Mouse (Mus musculus) kidney, embryonic 16.5 days (tissue): ENCODE measurements around the gene Gm49486. TPM values are rescaled to one million over a fixed set of nuclear protein-coding genes. Genes with fewer than 3 reads are reported as not detected.

Experiments
- ATAC-seq: fragments of 200-750 bp; cut with Nextera tagmentation; 2 replicates; pipeline ENCODE4 v1.8.0; 2017; ENCODE audit warnings: moderate TSS enrichment; ENCODE audit not compliant: low FRiP score, low TSS enrichment
- H3K27ac ChIP-seq: fragments of 300-500 bp; sonication (generic); 2 replicates; pipeline ENCODE4 v1.5.1; 2014; ENCODE audit warnings: low read length
- H3K27me3 ChIP-seq: fragments of 300-500 bp; sonication (generic); 2 replicates; pipeline ENCODE4 v1.6.1; 2014; ENCODE audit warnings: low read length, control low read depth, mixed read lengths; ENCODE audit not compliant: insufficient read depth
- H3K36me3 ChIP-seq: fragments of 300-500 bp; sonication (generic); 2 replicates; pipeline ENCODE4 v1.6.1; 2014; ENCODE audit warnings: low read length, control low read depth, mixed read lengths; ENCODE audit not compliant: insufficient read depth
- H3K4me1 ChIP-seq: fragments of 300-500 bp; sonication (generic); 2 replicates; pipeline ENCODE4 v1.6.1; 2014; ENCODE audit warnings: low read length, control low read depth, mixed read lengths; ENCODE audit not compliant: insufficient read depth
- H3K4me2 ChIP-seq: fragments of 300-500 bp; sonication (generic); replicated peaks from 2 replicates; pipeline ENCODE4 v1.6.1; 2014; ENCODE audit warnings: low read depth, low read length
- H3K4me3 ChIP-seq: fragments of 300-500 bp; sonication (generic); 2 replicates; pipeline ENCODE4 v1.5.1; 2014; ENCODE audit warnings: mild to moderate bottlenecking, low read length
- H3K9ac ChIP-seq: fragments of 300-500 bp; sonication (generic); replicated peaks from 2 replicates; pipeline ENCODE4 v1.6.1; 2014; ENCODE audit warnings: low read length
- H3K9me3 ChIP-seq: fragments of 300-500 bp; sonication (generic); 2 replicates; pipeline ENCODE4 v1.6.1; 2016; ENCODE audit warnings: low read length, control low read depth
- WGBS: fragments of 180-500 bp; shearing (Covaris S2); extraction: QIAGEN DNeasy Blood & Tissue Kit; methylation state at CpG from one replicate; pipeline ENCODE4 v1.1.7; 2014; 5-methylcytosine and 5-hydroxymethylcytosine counted together
- polyA plus RNA-seq: library from polyadenylated mRNA; unstranded; fragments of >200 nt; fragmentation: Nextera tagmentation; extraction: Ambion mirVana; gene quantifications from 2 replicates; pipeline ENCODE4 v1.2.1, GENCODE M21; 2015

Gm49486 gene
- polyA plus RNA-seq, 1 experiment from 2014 or later, result 0.55 TPM

- peaks cover 4% of the 10 kb centered on the region; the same call in 1 of the 2 replicates for H3K9me3 ChIP-seq
- WGBS, result 19% methylated on average over 6 of the region's 6 CpGs
- H3K27me3 ChIP-seq, result no peaks in the 10 kb centered on the region
- no peak overlapping the region for H3K27ac ChIP-seq
- H3K4me1 ChIP-seq, result no peaks in the 10 kb centered on the region; the same call in 1 of the 2 replicates
- H3K36me3 ChIP-seq, result no peaks in the 10 kb centered on the region
- no peak overlapping the region for H3K4me3 ChIP-seq
- H3K9ac ChIP-seq, result no peak overlapping the region
- no peak for ATAC-seq
- H3K4me2 ChIP-seq, result no peak overlapping the region
These were observed 51.0 kb downstream of the Gm49486 start for GRCm38 (mm10) chr15:79280209-79280608.

DNA sequence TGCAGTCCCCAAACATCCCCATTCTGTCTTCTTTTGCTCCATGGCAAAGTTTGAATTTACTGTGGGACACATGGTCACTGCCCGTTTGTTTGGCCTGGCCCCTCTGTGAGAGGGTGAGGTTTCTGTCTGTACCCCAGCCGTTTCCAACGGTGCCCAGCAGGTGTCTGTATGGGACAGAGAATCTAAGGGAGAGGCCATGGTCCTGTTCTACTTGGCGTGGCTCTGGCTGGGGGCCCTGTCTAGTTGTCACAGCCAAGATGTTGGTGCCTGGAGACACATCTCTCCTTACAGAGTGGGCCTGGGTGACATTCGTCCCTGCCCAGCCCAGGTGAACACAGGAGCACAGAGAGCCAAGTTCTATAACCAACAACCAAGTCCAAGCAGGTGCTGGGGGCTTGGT lies 51.7 kb downstream of the Gm49486 start:
- no peak overlapping the region for H3K27ac ChIP-seq
- no peak for ATAC-seq
- H3K4me2 ChIP-seq, result no peak overlapping the region
- peaks cover 4% of the 10 kb centered on the region; the same call in 1 of the 2 replicates for H3K9me3 ChIP-seq
- H3K27me3 ChIP-seq, result no peaks in the 10 kb centered on the region
- WGBS, result 63% methylated on average over 5 of the region's 5 CpGs
- H3K9ac ChIP-seq, result no peak overlapping the region
- H3K36me3 ChIP-seq, result no peaks in the 10 kb centered on the region
- H3K4me1 ChIP-seq, result peaks cover 4% of the 10 kb centered on the region; the same call in 1 of the 2 replicates
- H3K4me3 ChIP-seq, result no peak overlapping the region

DNA sequence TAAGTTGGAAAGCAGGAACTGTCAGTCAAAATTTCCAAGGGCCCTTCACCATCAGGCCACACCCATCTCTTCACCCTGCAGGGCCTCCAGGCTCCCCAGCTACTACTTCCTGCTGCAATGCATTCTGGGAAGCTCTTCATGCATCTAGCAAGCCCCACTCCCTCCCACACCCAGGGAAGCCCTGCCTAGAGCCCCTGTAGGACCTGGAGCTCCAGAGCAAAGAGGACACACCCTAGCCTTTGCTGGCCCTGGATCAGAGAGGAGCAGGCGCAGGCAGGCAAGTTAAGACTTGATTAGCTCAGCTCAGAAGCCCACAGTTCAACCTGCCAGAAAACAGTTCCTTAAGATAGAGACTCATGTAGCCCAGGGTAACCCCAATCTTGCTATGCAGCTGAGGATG lies 52.2 kb downstream of the Gm49486 start:
- ATAC-seq, result no peak
- Histone ChIP-seq H3K4me3 (no peak overlapping the region), H3K27ac (no peak overlapping the region), H3K4me1 (peaks cover 5% of the 10 kb centered on the region; the same call in 1 of the 2 replicates), H3K9me3 (peaks cover 4% of the 10 kb centered on the region; the same call in 1 of the 2 replicates), H3K9ac (no peak overlapping the region), H3K27me3 (no peaks in the 10 kb centered on the region), H3K4me2 (no peak overlapping the region), H3K36me3 (no peaks in the 10 kb centered on the region; the same call in 1 of the 2 replicates)
- WGBS, result 75% methylated on average over 1 of the region's 1 CpGs

DNA sequence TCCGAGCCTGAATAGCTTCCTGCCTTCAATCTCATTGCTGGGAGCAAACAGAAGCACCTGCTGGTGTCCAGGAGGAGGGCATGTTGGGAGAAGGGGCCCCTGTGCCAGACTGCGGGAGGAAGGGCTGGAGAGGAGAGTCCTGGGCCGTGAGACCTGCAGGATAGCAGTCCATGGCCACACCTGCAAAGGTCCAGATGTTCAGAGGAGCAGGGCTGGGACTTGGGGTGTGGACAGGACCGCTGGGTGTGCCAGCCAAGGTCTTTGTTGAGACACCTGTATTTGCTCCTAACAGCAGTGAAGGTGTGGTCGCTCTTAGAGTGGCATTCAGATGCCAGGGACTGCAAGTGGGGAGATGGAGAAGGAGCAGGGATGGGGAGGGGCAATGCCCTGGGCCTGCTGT lies 53.2 kb downstream of the Gm49486 start:
- no peak overlapping the region for H3K27ac ChIP-seq

DNA sequence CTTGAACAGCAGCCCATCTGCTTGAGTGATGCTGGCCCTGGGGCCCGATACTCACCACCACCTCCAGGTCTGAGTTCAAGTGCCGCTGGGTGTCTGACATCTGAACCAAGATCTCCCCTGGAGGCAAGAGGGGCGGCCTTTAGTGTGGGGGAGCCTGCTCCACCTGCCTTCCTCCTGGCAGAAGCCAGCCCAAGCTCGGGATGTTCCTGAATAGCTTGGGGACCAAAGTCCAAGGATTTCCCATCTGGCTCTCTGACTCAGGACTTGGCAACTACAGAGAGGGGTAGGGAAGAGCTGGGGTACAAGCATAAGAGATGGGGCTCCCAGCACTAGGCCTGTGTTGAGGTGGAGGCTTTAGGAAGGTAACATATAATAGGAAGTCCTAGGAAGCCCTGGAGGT lies 54.2 kb downstream of the Gm49486 start:
- WGBS, result 80% methylated on average over 4 of the region's 4 CpGs
- Histone ChIP-seq H3K9ac (no peak overlapping the region), H3K27ac (no peak overlapping the region), H3K4me1 (peaks cover 5% of the 10 kb centered on the region; the same call in 1 of the 2 replicates), H3K36me3 (no peaks in the 10 kb centered on the region; the same call in none of the 2 replicates), H3K27me3 (no peaks in the 10 kb centered on the region), H3K4me3 (no peak overlapping the region), H3K9me3 (no peaks in the 10 kb centered on the region), H3K4me2 (no peak overlapping the region)
- no peak for ATAC-seq

More for the DNA sequence above, 53.2 kb downstream of the Gm49486 start:
- no peak overlapping the region for H3K9ac ChIP-seq
- H3K27me3 ChIP-seq, result no peaks in the 10 kb centered on the region
- no peak for ATAC-seq
- H3K36me3 ChIP-seq, result no peaks in the 10 kb centered on the region; the same call in none of the 2 replicates
- H3K4me2 ChIP-seq, result no peak overlapping the region
- no peaks in the 10 kb centered on the region for H3K9me3 ChIP-seq
- H3K4me3 ChIP-seq, result no peak overlapping the region
- WGBS, result 74% methylated on average over 5 of the region's 5 CpGs
- H3K4me1 ChIP-seq, result peaks cover 5% of the 10 kb centered on the region; the same call in 1 of the 2 replicates

DNA sequence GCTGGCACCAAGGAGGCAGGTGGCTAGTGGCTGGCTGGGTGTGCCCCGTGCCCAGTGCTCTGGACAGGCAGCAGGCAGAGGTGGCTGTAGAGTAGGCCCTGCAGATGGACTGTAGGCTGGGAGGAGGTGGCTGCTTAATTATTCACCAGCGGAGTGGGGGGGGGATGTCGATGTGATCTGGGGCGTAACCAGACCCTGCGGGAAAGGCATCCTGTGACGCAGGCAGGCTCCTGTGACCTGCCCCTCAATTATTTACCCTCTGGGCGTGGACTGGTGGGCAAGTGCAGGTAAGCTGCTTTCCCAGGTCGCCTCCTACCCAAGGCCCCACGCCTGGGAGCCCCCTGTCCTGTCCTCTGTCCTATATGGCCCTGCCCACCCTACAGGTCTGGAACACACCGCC lies 56.2 kb downstream of the Gm49486 start, which contains the start of gene Baiap2l2:
Baiap2l2 (minus strand) TSS at position 139 of the 400 bp plus-strand sequence.
- peak within 1 kb of the TSS; percentile 39 for H3K4me2 ChIP-seq
- peak within 1 kb of the TSS; percentile 51 for H3K9ac ChIP-seq

DNA sequence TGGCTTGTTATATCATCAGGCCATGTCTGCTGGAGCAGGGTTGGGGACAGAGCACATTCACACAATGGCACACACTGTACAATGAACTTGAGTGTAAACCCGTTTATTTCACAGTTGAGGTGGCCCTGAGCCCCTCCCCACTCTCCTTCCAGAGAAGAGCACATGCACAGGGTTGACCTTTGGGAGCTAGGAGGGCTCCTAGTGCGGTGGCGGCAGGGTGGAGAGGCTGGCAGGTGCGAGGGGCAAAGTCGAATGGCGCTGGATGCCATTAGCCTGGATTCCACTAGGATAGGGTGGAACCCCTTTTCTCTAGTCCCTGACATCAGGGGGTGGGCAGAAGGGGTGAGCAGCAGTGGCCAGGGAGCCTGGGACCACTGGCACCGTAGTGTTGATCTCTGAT lies 57.0 kb downstream of the Gm49486 start:
- H3K9ac ChIP-seq, result no peak overlapping the region; the same call in 1 of the 2 replicates
- no peaks in the 10 kb centered on the region for H3K27me3 ChIP-seq
- peak; percentile 21; the same call in 1 of the 2 replicates for ATAC-seq
- H3K4me2 ChIP-seq, result no peak overlapping the region
- H3K27ac ChIP-seq, result peak overlapping the region; percentile 77
- H3K4me3 ChIP-seq, result no peak overlapping the region
- no peaks in the 10 kb centered on the region; the same call in none of the 2 replicates for H3K36me3 ChIP-seq
- 77% methylated on average over 7 of the region's 7 CpGs for WGBS
- no peaks in the 10 kb centered on the region for H3K9me3 ChIP-seq
- H3K4me1 ChIP-seq, result peaks cover 5% of the 10 kb centered on the region; the same call in 1 of the 2 replicates

More for the DNA sequence above, 56.2 kb downstream of the Gm49486 start, which contains the start of gene Baiap2l2:
- Histone ChIP-seq H3K27me3 (no peaks in the 10 kb centered on the region), H3K27ac (peak within 1 kb of the TSS; percentile 87), H3K4me3 (peak within 1 kb of the TSS; percentile 22), H3K36me3 (no peaks in the 10 kb centered on the region; the same call in none of the 2 replicates), H3K9me3 (no peaks in the 10 kb centered on the region), H3K4me1 (peaks cover 5% of the 10 kb centered on the region; the same call in 1 of the 2 replicates)
- WGBS, result 39% methylated on average over 10 of the region's 10 CpGs
- ATAC-seq, result peak; percentile 82

GRCm38 (mm10) chr15:79287091-79287490 lies 57.9 kb downstream of the Gm49486 start:
- no peaks in the 10 kb centered on the region; the same call in none of the 2 replicates for H3K36me3 ChIP-seq
- no peaks in the 10 kb centered on the region for H3K27me3 ChIP-seq
- no peak overlapping the region for H3K4me2 ChIP-seq
- 93% methylated on average over 7 of the region's 7 CpGs for WGBS
- no peak overlapping the region for H3K4me3 ChIP-seq
- H3K27ac ChIP-seq, result peak overlapping the region; percentile 77
- peak; percentile 62; the same call in 1 of the 2 replicates for ATAC-seq
- H3K4me1 ChIP-seq, result peaks cover 5% of the 10 kb centered on the region; the same call in 1 of the 2 replicates
- no peak overlapping the region for H3K9ac ChIP-seq
- H3K9me3 ChIP-seq, result no peaks in the 10 kb centered on the region

- Histone ChIP-seq H3K4me3 (no peak overlapping the region), H3K4me1 (peaks cover 5% of the 10 kb centered on the region; the same call in 1 of the 2 replicates), H3K9ac (no peak overlapping the region), H3K27ac (no peak overlapping the region), H3K4me2 (no peak overlapping the region), H3K36me3 (no peaks in the 10 kb centered on the region; the same call in none of the 2 replicates), H3K9me3 (no peaks in the 10 kb centered on the region), H3K27me3 (no peaks in the 10 kb centered on the region)
- WGBS, result 90% methylated on average over 3 of the region's 3 CpGs
- ATAC-seq, result no peak
These were observed 59.2 kb downstream of the Gm49486 start for GRCm38 (mm10) chr15:79288387-79288786.

- Histone ChIP-seq H3K4me3 (no peak overlapping the region), H3K4me1 (peaks cover 5% of the 10 kb centered on the region; the same call in 1 of the 2 replicates), H3K36me3 (no peaks in the 10 kb centered on the region; the same call in none of the 2 replicates), H3K9me3 (no peaks in the 10 kb centered on the region), H3K27me3 (no peaks in the 10 kb centered on the region), H3K9ac (no peak overlapping the region), H3K4me2 (no peak overlapping the region), H3K27ac (no peak overlapping the region)
- WGBS, result 52% methylated on average over 12 of the region's 12 CpGs
- ATAC-seq, result no peak
These were observed 60.2 kb downstream of the Gm49486 start for GRCm38 (mm10) chr15:79289441-79289840.
